Mouse (Mus musculus): Measurements from ENCODE around the gene Myod1. TPM values are rescaled to one million over a fixed set of nuclear protein-coding genes. Genes with fewer than 3 reads are reported as not detected.

Myod1 gene
- polyA plus RNA-seq, 1 experiment from 2014 or later, result not detected

DNA sequence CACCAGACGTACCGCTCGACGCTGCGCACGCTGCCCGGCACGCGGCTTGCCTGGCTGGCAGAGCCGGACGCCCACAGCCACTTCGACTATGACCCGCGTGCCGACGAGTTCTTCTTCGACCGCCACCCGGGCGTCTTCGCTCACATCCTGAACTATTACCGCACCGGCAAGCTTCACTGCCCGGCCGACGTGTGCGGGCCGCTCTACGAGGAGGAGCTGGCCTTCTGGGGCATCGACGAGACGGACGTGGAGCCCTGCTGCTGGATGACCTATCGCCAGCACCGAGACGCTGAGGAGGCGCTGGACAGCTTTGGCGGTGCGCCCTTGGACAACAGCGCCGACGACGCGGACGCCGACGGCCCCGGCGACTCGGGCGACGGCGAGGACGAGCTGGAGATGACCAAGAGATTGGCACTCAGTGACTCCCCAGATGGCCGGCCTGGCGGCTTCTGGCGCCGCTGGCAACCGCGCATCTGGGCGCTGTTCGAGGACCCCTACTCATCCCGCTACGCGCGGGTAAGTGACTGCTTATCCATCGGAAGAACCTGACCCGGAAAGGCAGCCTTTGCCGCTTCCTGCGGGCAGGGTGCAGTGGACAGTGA, 21.6 kb downstream of the Myod1 start:
- H3K4me2 ChIP-seq (replicated peaks; ENCODE audit: low read depth), result no peak overlapping the region
- no peak overlapping the region for H3K4me3 ChIP-seq (ENCODE audit: low read depth, low read length)
- WGBS, result 12% methylated on average over 70 of the region's 70 CpGs
- no peaks in the 10 kb centered on the region for H3K4me1 ChIP-seq (replicated peaks; ENCODE audit: control insufficient read depth, insufficient read depth, low read length)
- H3K27me3 ChIP-seq (replicated peaks; ENCODE audit: control insufficient read depth, insufficient read depth, low read length), result peaks cover 61% of the 10 kb centered on the region
- H3K9me3 ChIP-seq (ENCODE audit: control insufficient read depth), result no peaks in the 10 kb centered on the region
- no peak overlapping the region for H3K27ac ChIP-seq (ENCODE audit: low read depth, low read length)
- no peak overlapping the region for H3K9ac ChIP-seq (ENCODE audit: low read depth, low read length)
- TF ChIP-seq CTCF (IDR thresholded peaks at IDR 0.05; ENCODE audit: low read depth), result no peak
- no peak for ATAC-seq
- H3K36me3 ChIP-seq (ENCODE audit: control insufficient read depth, insufficient read depth), result no peaks in the 10 kb centered on the region

DNA sequence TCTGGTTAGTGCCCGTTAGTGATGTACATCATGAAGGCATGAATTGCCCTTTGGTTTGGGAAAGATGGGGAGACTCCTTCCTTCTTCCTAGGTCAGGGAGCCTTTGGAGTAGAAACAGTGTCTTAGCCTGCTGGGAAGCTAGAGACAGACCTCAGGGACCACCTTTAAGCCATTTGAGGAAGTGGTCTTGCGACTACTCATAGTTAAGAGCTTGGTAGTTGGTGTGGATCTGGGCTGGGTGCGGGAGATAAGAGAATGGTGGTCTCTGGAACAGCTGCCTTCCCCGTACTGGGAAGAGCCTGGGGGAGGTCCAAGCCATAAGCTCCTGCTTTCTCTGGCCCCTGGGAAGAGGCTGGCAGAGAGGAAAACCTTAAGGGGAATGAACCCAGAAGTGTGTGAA, 22.3 kb downstream of the Myod1 start:
- no peak overlapping the region for H3K27ac ChIP-seq (ENCODE audit: low read depth, low read length)
- no peak for ATAC-seq
- no peak overlapping the region for H3K4me2 ChIP-seq (replicated peaks; ENCODE audit: low read depth)
- 66% methylated on average over 4 of the region's 4 CpGs for WGBS
- peaks cover 57% of the 10 kb centered on the region for H3K27me3 ChIP-seq (replicated peaks; ENCODE audit: control insufficient read depth, insufficient read depth, low read length)
- no peak for TF ChIP-seq CTCF (IDR thresholded peaks at IDR 0.05; ENCODE audit: low read depth)
- no peaks in the 10 kb centered on the region for H3K9me3 ChIP-seq (ENCODE audit: control insufficient read depth)
- H3K36me3 ChIP-seq (ENCODE audit: control insufficient read depth, insufficient read depth), result no peaks in the 10 kb centered on the region
- no peaks in the 10 kb centered on the region for H3K4me1 ChIP-seq (replicated peaks; ENCODE audit: control insufficient read depth, insufficient read depth, low read length)
- no peak overlapping the region for H3K9ac ChIP-seq (ENCODE audit: low read depth, low read length)
- no peak overlapping the region for H3K4me3 ChIP-seq (ENCODE audit: low read depth, low read length)

DNA sequence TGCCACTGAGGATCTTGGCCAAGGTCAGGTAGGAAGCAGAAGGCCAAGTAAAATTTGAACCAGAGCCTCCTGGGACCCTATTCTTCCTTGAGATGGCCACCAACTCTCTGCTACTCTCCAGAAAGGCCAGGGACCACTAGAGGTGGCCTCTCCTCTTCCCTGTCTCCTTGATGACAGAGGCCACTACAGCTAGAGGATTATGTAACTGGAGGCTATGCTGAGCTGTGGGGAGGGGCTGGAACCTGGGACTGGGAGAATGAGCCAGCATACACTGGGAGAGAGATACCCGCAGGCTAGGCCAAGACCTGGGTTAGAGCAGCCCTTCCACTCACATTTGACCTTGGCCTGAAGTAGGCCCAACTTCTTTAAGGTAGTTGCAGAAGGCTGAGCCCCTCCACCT, 23.4 kb downstream of the Myod1 start:
- H3K27me3 ChIP-seq (replicated peaks; ENCODE audit: control insufficient read depth, insufficient read depth, low read length), result peaks cover 46% of the 10 kb centered on the region

DNA sequence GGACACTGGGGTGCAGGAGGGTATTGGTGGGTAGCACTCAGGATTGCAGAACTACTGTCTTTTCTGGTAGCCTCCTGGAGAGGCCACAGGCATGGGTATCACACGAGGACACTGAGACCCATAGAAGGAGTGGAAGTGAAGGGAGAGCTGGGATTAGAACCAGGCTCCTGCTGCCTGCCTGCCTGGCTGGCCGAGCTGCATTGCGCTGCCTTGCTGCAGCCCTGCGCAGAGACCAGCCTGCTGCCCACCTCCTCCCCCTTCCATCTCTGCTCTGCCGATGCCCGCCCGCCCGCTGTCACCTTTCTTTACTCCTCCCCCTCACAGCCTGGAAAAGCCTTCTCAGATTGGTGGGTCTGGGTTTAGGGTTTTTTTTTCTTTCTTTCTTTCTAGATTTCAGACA, 24.1 kb downstream of the Myod1 start:
- Histone ChIP-seq H3K36me3 (ENCODE audit: control insufficient read depth, insufficient read depth) (no peaks in the 10 kb centered on the region), H3K9me3 (ENCODE audit: control insufficient read depth) (no peaks in the 10 kb centered on the region), H3K27ac (ENCODE audit: low read depth, low read length) (no peak overlapping the region), H3K4me3 (ENCODE audit: low read depth, low read length) (no peak overlapping the region), H3K4me2 (replicated peaks; ENCODE audit: low read depth) (no peak overlapping the region), H3K4me1 (replicated peaks; ENCODE audit: control insufficient read depth, insufficient read depth, low read length) (no peaks in the 10 kb centered on the region), H3K9ac (ENCODE audit: low read depth, low read length) (no peak overlapping the region), H3K27me3 (replicated peaks; ENCODE audit: control insufficient read depth, insufficient read depth, low read length) (peaks cover 39% of the 10 kb centered on the region)
- WGBS, result 56% methylated on average over 8 of the region's 8 CpGs
- TF ChIP-seq CTCF (IDR thresholded peaks at IDR 0.05; ENCODE audit: low read depth), result no peak
- no peak for ATAC-seq

More for the DNA sequence above, 23.4 kb downstream of the Myod1 start:
- ATAC-seq, result no peak
- Histone ChIP-seq H3K36me3 (ENCODE audit: control insufficient read depth, insufficient read depth) (no peaks in the 10 kb centered on the region), H3K4me2 (replicated peaks; ENCODE audit: low read depth) (no peak overlapping the region), H3K9me3 (ENCODE audit: control insufficient read depth) (no peaks in the 10 kb centered on the region), H3K27ac (ENCODE audit: low read depth, low read length) (no peak overlapping the region), H3K4me1 (replicated peaks; ENCODE audit: control insufficient read depth, insufficient read depth, low read length) (no peaks in the 10 kb centered on the region), H3K9ac (ENCODE audit: low read depth, low read length) (no peak overlapping the region), H3K4me3 (ENCODE audit: low read depth, low read length) (no peak overlapping the region)
- WGBS, result 81% methylated on average over 1 of the region's 1 CpGs
- TF ChIP-seq CTCF (IDR thresholded peaks at IDR 0.05; ENCODE audit: low read depth), result no peak

DNA sequence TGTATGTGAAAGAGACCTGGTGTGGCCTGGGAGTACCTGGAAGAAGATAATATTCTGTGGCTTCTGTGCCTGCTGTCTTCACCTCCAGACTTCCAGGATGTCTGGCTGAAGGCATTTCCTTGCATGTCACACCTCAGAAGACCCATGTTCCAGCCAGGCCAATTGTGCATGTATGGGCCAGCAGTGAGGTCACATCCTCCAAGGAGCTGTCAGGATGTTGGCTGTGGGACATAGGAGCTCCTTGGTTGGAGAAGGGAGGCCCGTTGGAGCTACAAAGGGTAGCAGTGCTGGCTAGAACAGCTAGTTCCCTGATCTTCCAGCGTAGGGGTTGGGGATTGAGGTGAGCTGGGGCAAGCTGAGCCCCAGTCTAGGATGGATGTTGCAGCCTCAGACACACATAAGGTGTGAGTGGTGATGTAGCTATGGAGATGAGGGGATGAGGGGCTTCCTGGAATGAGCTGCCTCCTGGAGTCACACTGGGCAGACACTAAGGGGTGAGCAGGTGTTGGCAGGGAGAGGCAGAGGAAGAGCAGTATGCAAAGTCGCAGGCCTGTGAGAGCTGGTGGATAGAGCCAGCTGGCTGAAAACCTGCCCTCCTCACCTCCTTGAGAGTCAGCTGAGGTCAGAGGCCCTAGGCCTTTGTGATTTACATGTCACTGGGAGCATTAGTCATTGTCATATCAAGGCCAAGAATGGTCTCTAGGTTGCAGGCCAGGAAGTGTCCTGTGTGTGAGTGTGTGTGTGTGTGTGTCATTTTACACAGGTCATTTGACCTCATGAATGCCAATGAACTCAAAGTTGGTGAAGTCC, 25.3 kb downstream of the Myod1 start:
- ATAC-seq, result no peak
- no peaks in the 10 kb centered on the region for H3K9me3 ChIP-seq (ENCODE audit: control insufficient read depth)
- TF ChIP-seq CTCF (IDR thresholded peaks at IDR 0.05; ENCODE audit: low read depth), result no peak
- WGBS, result 79% methylated on average over 3 of the region's 3 CpGs
- no peak overlapping the region for H3K9ac ChIP-seq (ENCODE audit: low read depth, low read length)
- peaks cover 27% of the 10 kb centered on the region for H3K27me3 ChIP-seq (replicated peaks; ENCODE audit: control insufficient read depth, insufficient read depth, low read length)
- no peak overlapping the region for H3K4me3 ChIP-seq (ENCODE audit: low read depth, low read length)
- H3K27ac ChIP-seq (ENCODE audit: low read depth, low read length), result no peak overlapping the region
- no peaks in the 10 kb centered on the region for H3K4me1 ChIP-seq (replicated peaks; ENCODE audit: control insufficient read depth, insufficient read depth, low read length)
- no peak overlapping the region for H3K4me2 ChIP-seq (replicated peaks; ENCODE audit: low read depth)
- H3K36me3 ChIP-seq (ENCODE audit: control insufficient read depth, insufficient read depth), result no peaks in the 10 kb centered on the region

DNA sequence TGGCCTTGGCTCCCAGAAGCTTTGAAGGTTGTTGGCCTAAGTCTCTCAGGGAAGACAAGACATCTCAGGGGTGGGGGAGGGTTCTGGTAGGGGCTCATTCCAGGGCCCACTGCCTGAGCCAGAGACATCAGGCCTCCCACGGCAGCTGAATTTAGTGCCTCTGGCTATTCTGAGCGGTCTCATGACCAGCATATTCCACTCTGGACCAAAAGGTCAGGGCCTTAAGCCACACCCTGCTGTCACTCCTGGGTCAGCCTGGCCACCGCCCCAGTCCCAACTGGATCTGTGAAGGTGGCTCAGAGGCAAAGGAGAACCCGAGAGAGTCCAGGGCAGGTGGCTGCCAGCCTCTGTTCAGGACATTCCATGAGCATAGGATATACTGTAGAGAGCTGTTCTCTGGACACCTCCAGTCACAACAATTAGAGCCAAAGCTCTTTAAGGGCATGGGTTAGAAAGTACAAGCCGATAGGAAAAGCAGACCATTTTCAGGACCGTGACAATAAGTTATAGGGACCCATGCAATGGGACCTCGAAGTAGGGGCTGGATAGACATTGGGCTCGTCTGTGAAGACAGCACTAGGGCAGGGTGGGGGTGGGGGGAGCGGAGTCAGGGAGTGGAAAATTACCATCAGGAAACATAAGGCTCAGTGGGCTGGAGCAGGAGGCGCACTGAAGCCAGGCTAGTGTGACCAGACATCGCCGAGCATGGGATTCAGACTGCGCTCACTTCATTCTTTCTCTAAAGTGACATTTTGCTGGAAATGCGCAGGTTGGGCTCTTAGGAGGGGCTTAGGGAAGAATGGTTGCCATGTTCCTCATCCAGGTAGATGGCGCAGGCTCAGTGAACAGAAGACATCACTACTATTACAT, 27.6 kb downstream of the Myod1 start:
- WGBS, result 80% methylated on average over 15 of the region's 15 CpGs
- H3K27me3 ChIP-seq (replicated peaks; ENCODE audit: control insufficient read depth, insufficient read depth, low read length), result peaks cover 6% of the 10 kb centered on the region
- no peak overlapping the region for H3K27ac ChIP-seq (ENCODE audit: low read depth, low read length)
- no peak overlapping the region for H3K4me3 ChIP-seq (ENCODE audit: low read depth, low read length)
- TF ChIP-seq CTCF (IDR thresholded peaks at IDR 0.05; ENCODE audit: low read depth), result no peak
- no peak for ATAC-seq
- H3K4me2 ChIP-seq (replicated peaks; ENCODE audit: low read depth), result no peak overlapping the region
- H3K9ac ChIP-seq (ENCODE audit: low read depth, low read length), result no peak overlapping the region
- H3K4me1 ChIP-seq (replicated peaks; ENCODE audit: control insufficient read depth, insufficient read depth, low read length), result no peaks in the 10 kb centered on the region
- no peaks in the 10 kb centered on the region for H3K36me3 ChIP-seq (ENCODE audit: control insufficient read depth, insufficient read depth)
- no peaks in the 10 kb centered on the region for H3K9me3 ChIP-seq (ENCODE audit: control insufficient read depth)
